Mouse (Mus musculus): ENCODE measurements around the gene 2310079G19Rik. TPM values are rescaled to one million over a fixed set of nuclear protein-coding genes. Genes with fewer than 3 reads are reported as not detected.

The 2310079G19Rik gene
- not detected for total RNA-seq (2023)

GRCm38 (mm10) chr16:88627566-88627965 lies at the start of gene 2310079G19Rik:
Gene 2310079G19Rik (minus strand): TSS chr16:88627666.

GRCm38 (mm10) chr16:88671571-88671970 lies 44.1 kb upstream of the 2310079G19Rik start, which contains the start of gene Krtap27-1:
Gene Krtap27-1 (minus strand): TSS chr16:88671671.

DNA sequence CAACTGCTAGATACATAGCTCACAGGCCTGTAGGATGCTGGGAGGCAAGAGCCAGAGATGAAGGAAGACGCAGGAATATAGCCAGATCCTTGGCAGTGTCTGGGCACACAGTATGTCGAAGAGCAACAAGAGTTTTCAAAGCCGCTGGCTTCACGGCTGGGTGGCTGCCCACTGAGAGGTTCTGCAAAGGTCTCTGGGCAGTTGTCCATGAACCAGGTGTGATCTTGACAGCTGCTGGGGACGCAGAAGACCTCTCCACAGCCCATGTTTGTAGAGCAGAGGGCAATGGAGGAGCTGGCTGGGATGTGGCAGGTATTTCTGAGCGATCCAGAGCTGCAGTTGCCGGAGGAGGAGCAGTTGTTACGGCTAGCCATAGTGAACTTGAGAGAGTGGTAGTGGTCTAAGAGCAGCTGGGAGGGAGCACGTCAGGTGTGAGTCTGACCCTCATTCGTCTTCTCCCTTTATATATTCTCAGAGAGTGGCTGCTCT lies 19.9 kb upstream of the 2310079G19Rik start, which contains the start of gene Krtap26-1:
Gene Krtap26-1, minus strand, starts transcription at position 439 of the 489 bp plus-strand sequence.

DNA sequence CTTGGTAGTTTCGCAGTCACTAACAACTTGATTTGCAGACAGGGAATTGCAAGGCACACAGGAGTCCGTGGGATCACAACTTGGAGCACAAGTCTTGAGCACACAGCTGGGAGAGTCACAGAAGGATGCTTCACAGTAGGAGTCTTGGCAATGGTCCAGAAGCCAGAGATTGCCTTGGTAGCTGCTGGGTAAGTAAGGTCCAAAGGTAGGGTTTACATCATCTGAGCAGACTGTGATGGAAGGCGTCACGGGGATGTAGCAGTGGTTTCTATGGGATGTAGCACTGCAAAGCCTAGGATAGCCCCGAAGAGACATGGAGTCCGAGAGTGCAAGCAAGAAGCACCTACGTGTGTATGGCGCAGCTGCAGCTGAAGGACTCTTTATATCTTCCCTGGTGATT lies 15.5 kb downstream of the 2310079G19Rik start, which contains the start of gene Krtap24-1:
Gene Krtap24-1, minus strand, starts transcription at position 358 of the 400 bp plus-strand sequence.

Other genes starting within 250 kb of the 2310079G19Rik start
- gene Cldn17, start 120.7 kb downstream of the 2310079G19Rik start, total RNA-seq (2023), result not detected
- not detected for gene Cldn8, start 64.5 kb downstream of the 2310079G19Rik start, total RNA-seq (2023)
- gene Krtap24-1, start 15.4 kb downstream of the 2310079G19Rik start, total RNA-seq (2023), result not detected
- gene Krtap26-1, start 20.1 kb upstream of the 2310079G19Rik start, total RNA-seq (2023), result not detected
- not detected for gene Krtap27-1, start 44.0 kb upstream of the 2310079G19Rik start, total RNA-seq (2023)
- gene 2310061N02Rik, start 80.3 kb upstream of the 2310079G19Rik start, total RNA-seq (2023), result not detected
- not detected for gene Krtap13-1, start 101.2 kb upstream of the 2310079G19Rik start, total RNA-seq (2023)
- gene Krtap13, start 124.0 kb upstream of the 2310079G19Rik start, total RNA-seq (2023), result not detected
- gene 2310034C09Rik, start 131.2 kb upstream of the 2310079G19Rik start, total RNA-seq (2023), result not detected
- gene 2310057N15Rik, start 146.5 kb upstream of the 2310079G19Rik start, total RNA-seq (2023), result not detected
- not detected for gene Gm5965, start 150.2 kb upstream of the 2310079G19Rik start, total RNA-seq (2023)
- gene Gm20741, start 184.6 kb upstream of the 2310079G19Rik start, total RNA-seq (2023), result not detected
- not detected for gene Krtap15, start 192.5 kb upstream of the 2310079G19Rik start, total RNA-seq (2023)
- not detected for gene Krtap14, start 198.5 kb upstream of the 2310079G19Rik start, total RNA-seq (2023)
- gene Krtap19-1, start 241.7 kb upstream of the 2310079G19Rik start, total RNA-seq (2023), result not detected
- gene Krtap19-2, start 246.6 kb upstream of the 2310079G19Rik start, total RNA-seq (2023), result not detected